Mouse (Mus musculus): ENCODE data around the gene Eif2ak4.
A peak's percentile ranks its signal among the peaks of the same experiment; 100 is the strongest.

Gene Eif2ak4

DNA sequence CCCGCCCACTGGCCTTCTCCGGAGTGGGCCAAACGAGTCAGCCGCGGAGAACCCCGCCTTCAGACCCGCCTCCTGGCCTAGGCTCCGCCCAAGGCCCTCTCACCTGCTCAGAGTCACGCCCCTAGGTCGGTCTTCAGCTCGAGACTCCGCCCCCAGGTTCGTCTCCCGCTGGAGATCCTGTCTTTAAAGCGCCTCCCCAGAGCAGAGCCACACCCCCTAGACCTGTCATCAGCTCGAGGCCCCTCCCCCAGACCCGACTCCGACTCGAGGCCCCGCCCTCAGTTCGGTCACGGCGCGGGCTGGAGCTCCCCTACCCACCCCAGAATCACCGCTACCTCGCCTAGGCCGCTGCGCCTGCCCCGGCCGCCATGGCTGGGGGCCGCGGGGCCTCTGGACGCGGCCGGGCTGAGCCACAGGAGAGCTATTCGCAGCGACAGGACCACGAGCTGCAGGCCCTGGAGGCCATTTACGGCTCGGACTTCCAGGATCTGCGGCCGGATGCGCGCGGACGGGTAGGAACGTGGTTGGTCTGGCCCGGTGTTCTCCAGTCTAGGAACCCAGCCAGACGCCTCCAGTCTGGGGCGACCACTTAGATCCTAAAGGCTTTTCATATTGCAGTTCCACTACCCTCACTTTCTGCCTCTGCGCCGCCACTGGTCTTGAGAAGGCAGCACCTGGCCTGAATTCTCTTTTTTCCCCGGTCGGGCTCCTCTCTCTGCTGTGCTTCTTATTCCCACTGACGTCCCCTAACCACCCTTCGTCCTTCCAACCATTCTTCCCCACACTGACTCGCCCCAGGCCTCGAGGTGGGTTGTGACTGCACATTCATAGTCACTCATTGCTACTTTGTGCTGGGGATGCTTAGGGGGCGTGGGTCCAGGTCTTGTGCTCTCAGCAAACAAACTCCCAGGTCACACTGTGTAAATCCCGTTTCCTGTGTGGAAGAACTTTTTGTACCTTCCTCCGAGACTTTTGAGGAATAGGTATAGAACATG lies at the start of gene Eif2ak4:
Gene Eif2ak4, plus strand, starts transcription at position 278 of the 995 bp plus-strand sequence.
- DNase-seq (ENCODE audit: low spot score), result peak; percentile 95

DNA sequence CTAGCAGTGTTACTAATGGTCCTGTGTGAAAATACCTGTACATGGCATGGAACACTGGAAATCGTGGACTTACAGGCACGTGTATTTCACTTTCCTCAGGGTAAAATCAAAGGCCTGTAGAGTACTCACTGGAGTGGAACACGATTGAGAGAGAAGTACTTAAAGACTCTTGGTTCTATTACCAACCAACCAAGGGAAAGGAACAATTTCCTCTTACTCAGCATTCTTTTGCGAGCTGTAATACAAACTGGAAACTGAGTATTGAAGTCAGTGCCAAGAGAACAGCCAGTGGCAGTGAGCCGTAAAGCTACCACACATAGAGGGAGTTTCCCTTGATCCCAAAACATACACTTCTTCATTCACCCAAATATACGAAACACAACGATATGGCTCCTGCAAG lies 47.1 kb upstream of the Eif2ak4 start:
- DNase-seq (ENCODE audit: low spot score), result no peak

- DNase-seq (ENCODE audit: low spot score), result no peak
These were observed 44.5 kb upstream of the Eif2ak4 start for GRCm38 (mm10) chr2:118343897-118344296.

- no peak for DNase-seq (ENCODE audit: low spot score)
These were observed 42.9 kb upstream of the Eif2ak4 start for GRCm38 (mm10) chr2:118345535-118345934.

DNA sequence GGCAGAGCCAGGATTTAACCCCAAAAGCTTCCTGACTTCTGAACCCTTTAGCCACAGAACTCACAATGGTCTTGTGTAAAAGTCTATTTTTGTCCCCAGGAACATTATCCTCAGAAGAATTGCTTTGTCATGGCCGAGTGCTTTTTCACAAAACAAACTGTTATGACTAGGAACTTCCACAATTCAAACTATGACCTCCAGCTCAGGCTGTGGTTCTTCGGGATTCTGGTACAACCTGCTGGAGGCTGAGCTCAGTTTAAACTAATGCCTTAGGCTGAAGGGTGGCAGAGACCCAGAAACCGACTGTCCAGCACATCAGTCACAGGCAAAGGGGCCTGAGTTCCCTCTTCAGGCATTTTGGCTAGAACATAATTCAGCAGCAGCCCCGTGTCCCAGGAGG lies 34.9 kb upstream of the Eif2ak4 start:
- no peak for DNase-seq (ENCODE audit: low spot score)

DNA sequence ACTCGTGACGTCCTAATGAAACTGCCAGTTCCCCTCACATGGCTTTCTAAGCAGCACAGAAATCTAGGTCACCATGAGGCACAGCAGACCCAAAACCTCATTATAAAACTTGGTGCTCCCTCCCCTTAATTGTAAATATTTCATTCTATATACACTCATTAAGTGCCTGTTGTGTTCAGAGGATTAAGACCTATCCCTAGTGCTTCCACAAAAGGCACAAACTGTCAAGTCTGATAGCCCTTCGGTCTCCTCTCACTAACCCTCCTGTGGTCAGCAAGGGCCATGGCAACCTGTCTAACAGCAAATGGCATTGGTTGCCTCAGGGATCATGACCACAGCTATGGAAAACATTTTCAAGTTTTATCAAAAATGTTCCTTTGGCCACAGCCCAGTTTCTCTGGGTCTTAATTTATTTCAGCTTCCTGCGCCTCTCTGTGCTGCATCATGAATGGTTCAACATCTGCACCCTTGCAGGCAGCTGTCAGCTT lies 34.5 kb upstream of the Eif2ak4 start:
- no peak for DNase-seq (ENCODE audit: low spot score)

- DNase-seq (ENCODE audit: low spot score), result no peak
These were observed 33.2 kb upstream of the Eif2ak4 start for GRCm38 (mm10) chr2:118355138-118355719.

GRCm38 (mm10) chr2:118371841-118372240 lies 16.6 kb upstream of the Eif2ak4 start:
- no peak for DNase-seq (ENCODE audit: low spot score)

DNA sequence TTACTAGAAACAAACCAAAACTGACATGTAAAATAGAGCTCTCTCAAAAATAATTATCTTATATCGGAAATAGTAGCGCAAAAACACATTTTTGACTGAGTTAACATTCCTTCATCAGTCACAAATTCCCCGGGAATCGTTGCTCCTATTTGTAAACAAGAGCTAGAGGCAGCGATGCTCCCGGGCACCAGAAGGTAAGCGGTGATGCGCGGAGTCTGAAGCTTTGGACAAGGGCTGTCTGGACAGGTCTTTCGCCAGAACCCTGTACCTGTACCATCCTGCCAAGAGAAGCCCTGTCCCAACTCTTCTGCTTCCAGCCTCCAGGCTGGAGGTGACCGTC lies 15.9 kb upstream of the Eif2ak4 start:
- DNase-seq (ENCODE audit: low spot score), result no peak

- DNase-seq (ENCODE audit: low spot score), result peak; percentile 3
These were observed 15.4 kb upstream of the Eif2ak4 start, which contains the start of gene Gpr176 for GRCm38 (mm10) chr2:118372901-118373571. TSS of gene Gpr176 (minus strand) at chr2:118373419.

GRCm38 (mm10) chr2:118373572-118374279 lies 14.7 kb upstream of the Eif2ak4 start:
- DNase-seq (ENCODE audit: low spot score), result peak; percentile 52

DNA sequence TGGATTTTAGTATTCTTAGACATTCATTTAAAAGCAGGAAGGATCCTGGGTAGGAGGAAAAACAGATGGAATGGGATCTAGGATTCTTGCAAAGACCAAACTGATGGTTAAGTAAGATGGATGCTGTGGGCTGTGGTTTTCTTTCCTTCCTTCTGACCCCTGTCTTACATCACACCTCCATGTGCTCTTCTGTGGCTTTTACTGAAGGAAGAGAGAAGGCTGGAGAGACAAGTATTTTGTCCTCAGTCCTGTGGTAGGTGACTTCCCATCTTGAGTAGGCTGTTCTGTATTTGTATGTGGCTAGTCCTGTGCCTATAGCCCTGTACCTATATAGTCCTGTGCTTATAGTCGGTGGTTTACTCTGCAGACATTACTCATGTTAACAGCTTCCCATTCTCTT lies 12.9 kb upstream of the Eif2ak4 start:
- no peak for DNase-seq (ENCODE audit: low spot score)

DNA sequence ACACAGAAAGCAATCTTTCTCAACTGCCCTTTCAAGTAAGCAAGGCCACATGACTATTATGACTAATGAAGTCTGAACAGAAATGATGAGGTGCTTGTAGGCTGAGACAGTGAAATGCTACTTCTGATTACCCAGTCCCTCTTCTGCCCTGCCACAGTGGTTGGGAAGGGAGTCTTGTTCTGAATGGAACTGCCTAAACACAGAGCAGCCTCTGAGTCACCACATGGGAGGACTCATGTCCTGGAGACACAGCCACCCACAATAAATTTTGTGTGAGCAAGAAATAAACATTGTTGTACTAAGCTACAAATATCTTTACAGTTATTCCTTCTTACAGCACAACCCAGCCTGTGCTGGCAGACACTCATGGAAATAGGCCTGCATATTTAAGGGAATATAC lies 12.5 kb upstream of the Eif2ak4 start:
- no peak for DNase-seq (ENCODE audit: low spot score)

- no peak for DNase-seq (ENCODE audit: low spot score)
These were observed 8.7 kb upstream of the Eif2ak4 start for GRCm38 (mm10) chr2:118379756-118380155.

- DNase-seq (ENCODE audit: low spot score), result no peak
These were observed 5.0 kb upstream of the Eif2ak4 start for GRCm38 (mm10) chr2:118383387-118383786.

DNA sequence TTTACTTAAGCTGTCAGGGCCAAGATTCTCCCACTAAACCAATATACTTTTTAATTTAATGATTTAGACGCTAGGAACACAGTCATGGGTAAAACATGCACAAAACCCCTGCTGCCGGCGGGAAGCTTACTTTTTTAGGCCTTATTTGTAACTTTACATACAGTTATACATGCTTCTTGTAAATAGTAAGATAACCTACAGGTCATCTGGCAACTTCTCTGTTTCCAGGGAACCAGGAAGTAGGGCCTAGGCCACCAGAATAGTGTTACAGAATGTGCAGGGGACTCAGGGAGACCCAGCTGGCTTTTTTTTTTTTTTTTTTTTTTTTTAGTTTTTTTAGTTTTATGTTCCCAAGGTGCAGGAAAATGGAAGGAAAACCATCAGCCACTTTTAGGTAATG lies 1.2 kb downstream of the Eif2ak4 start:
- no peak for DNase-seq (ENCODE audit: low spot score)

GRCm38 (mm10) chr2:118390072-118390471 lies 1.7 kb downstream of the Eif2ak4 start:
- no peak for DNase-seq (ENCODE audit: low spot score)

DNA sequence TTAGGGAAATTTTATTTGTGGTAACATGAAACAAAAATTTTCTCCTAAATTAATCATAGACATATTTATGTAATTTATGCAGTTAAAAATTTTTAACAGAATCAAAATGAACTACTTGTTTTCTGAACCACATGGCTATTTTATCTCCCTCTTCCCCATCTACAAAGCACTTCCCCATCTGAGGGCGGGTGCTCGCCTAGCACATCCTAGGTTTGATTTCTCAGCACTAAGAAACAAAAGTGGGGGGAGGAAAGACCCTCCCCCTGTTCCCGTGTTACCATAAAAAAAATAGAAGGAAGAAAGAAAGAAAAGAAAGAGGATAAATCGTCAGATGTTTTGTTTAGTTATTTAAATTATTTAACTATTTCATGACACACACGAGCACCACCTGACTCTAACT lies 2.8 kb downstream of the Eif2ak4 start:
- no peak for DNase-seq (ENCODE audit: low spot score)

- no peak for DNase-seq (ENCODE audit: low spot score)
These were observed 11.3 kb downstream of the Eif2ak4 start for GRCm38 (mm10) chr2:118399751-118400150.

DNA sequence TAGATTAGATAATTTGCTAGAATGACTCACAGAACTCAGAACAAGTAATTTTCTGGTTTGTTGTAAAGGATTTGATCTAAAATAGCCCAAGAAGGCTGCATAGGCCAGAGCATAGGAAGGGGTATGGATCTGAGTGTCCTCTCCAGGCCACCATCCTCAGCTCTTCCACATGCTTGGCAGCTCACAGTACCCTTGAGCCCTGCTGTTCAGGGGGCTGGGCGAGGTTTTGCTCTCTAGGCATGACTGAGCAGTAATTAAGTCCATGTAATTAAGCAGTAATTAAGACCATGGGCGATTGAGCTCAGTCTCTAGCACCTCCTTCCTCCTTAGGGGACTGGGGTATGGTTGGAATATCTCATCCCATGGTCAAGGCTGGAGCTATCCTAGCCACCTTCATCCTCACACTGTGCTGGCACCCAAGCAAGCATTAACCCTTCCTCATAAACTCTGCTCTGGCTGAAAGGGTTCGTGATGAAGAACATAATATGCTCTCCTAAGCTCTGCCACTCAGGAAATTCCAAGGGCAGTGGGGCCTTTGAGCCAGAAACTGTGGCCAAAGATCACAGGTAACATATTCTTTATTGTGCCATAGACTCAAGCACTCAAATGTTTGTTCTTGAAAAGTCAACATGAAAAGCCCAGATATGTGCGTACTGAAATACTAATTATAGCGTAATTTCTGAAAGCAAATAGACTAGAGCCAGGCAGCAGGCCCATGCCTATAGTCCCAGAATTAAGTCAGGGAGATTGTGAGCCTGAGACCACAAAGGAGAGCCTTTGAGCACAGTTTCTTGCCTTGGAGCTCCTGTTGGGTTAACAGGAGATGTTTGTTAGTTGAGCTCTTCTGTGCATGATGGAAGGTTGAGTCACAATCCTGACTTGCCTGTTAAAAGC lies 13.7 kb downstream of the Eif2ak4 start:
- no peak for DNase-seq (ENCODE audit: low spot score)

DNA sequence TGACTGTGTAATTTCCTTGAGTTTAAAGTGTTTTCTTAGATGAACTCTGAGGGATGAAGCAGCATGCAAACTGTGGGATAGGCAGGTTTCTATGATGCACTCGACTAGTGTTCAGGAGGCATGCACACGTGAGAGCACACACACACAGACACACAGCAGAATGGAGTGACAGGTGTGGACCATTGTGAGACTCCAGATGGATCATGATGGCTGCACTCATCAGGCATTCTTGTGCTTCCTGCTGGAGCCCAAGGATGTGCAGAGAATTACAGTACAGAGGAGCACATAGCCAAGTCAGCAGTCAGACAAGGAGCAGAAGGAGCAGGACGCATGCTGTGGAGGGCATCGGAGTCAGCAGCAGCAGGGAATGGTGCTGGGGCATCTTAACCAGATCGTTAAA lies 15.9 kb downstream of the Eif2ak4 start:
- DNase-seq (ENCODE audit: low spot score), result no peak

All from ovary, postnatal 14 days (tissue).